ENCODE assay signal across 8 mouse cellular contexts in the genomic region with DNA sequence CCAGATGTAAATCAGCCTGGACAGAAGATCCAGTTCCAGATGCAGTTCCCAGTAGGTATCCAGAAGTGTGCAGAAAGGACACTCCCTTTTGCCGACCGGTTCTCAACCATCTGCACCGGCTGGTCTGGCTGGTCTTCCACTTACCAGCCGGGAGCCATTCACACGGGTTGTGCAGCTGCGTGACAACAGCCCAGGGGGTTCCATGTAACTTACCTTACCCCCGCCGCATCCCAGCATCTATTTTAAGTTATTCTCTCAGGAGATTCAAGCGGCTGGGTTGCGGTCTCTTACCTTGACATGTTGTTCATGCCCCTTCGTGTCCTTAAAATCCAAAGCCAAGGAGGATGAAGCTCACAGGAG. TPM values are rescaled to one million over a fixed set of nuclear protein-coding genes. Genes with fewer than 3 reads are reported as not detected.
DNase-seq lines count a peak whose midpoint lies in the region; ATAC-seq and TF ChIP-seq lines count a peak whose summit lies in the region.
"Had no signal": no experiment of that assay in that cellular context is flagged by ENCODE, and none has a peak within 500 bp of the region (broad histone marks: within the 10 kb centered on the region; RNA-seq: fewer than 3 reads in every experiment).

No protein-coding gene starts in this region.

- no peak overlapping the region for H3K9ac ChIP-seq in ES-Bruce4 (ENCODE audit: low read depth, poor library complexity, severe bottlenecking)
- peak overlapping the region; percentile 47; the same call in 1 of the 2 replicates for H3K9ac ChIP-seq in limb, embryonic 12.5 days (replicated peaks)

- ATAC-seq in limb, embryonic 12.5 days (ENCODE audit: insufficient number of reproducible peaks, insufficient read depth, low FRiP score, low TSS enrichment, low read depth) = no peak
- ATAC-seq in erythroblast, adult 5-6 weeks (replicated peaks; ENCODE audit: low FRiP score, poor library complexity, severe bottlenecking) = no peak

- no peak for TF ChIP-seq CTCF in ES-Bruce4 (IDR thresholded peaks at IDR 0.05; ENCODE audit: low read depth, low read length)

- H3K27me3 ChIP-seq in ES-Bruce4 (ENCODE audit: control insufficient read depth, insufficient read depth, low read length, poor library complexity, severe bottlenecking) = peaks cover 10% of the 10 kb centered on the region
- H3K27me3 ChIP-seq in limb, embryonic 12.5 days = peaks cover 55% of the 10 kb centered on the region

- 1% methylated on average over 11 of the region's 11 CpGs for WGBS in limb, embryonic 12.5 days

- H3K36me3 ChIP-seq in ES-Bruce4 (ENCODE audit: control insufficient read depth, insufficient read depth, low read length, poor library complexity, severe bottlenecking) = no peaks in the 10 kb centered on the region
- no peaks in the 10 kb centered on the region for H3K36me3 ChIP-seq in limb, embryonic 12.5 days

- H3K9me3 ChIP-seq in ES-Bruce4 (replicated peaks; ENCODE audit: control insufficient read depth, insufficient read depth, low read length, poor library complexity, severe bottlenecking) = no peaks in the 10 kb centered on the region
- no peaks in the 10 kb centered on the region for H3K9me3 ChIP-seq in limb, embryonic 12.5 days

- H3K27ac ChIP-seq in ES-Bruce4 (ENCODE audit: insufficient read depth, low read length) = no peak overlapping the region
- H3K27ac ChIP-seq in limb, embryonic 12.5 days = no peak overlapping the region

- H3K4me3 ChIP-seq in ES-Bruce4 (ENCODE audit: low read depth, low read length) = peak overlapping the region; percentile 59
- peak overlapping the region; percentile 56 for H3K4me3 ChIP-seq in limb, embryonic 12.5 days (replicated peaks)

- no peak for TF ChIP-seq EP300 in ES-Bruce4 (IDR thresholded peaks at IDR 0.05; ENCODE audit: insufficient read depth, low read depth, low read length)

- DNase-seq in 3134 (ENCODE audit: extremely low read depth, insufficient read length, low spot score) = peak; percentile 5
- peak; percentile 20 to 24 for DNase-seq in frontal cortex, postnatal 25 days (ENCODE audit: low spot score in 2 of 2)
- DNase-seq in right cerebral cortex, postnatal 10 days (ENCODE audit: low spot score in 2 of 2) = peak; percentile 40 to 48
- DNase-seq in ovary, postnatal 36 days (ENCODE audit: low spot score) = no peak

- TF ChIP-seq POLR2A in ES-Bruce4 (IDR thresholded peaks at IDR 0.05; ENCODE audit: insufficient read depth, low read length) = no peak

- no peaks in the 10 kb centered on the region for H3K4me1 ChIP-seq in ES-Bruce4 (ENCODE audit: control insufficient read depth, insufficient read depth, low read length)
- H3K4me1 ChIP-seq in limb, embryonic 12.5 days (replicated peaks) = peaks cover 18% of the 10 kb centered on the region

- H3K4me2 ChIP-seq in limb, embryonic 12.5 days = peak overlapping the region; percentile 98

RNA-seq across cellular contexts. Expression of a gene that starts 0.8 kb away (rescaled TPM):
- not detected in 2 replicates for polyA plus RNA-seq in ES-Bruce4 (2011; ENCODE audit: insufficient read depth, insufficient read length, low read depth, missing spikeins)
- 1.4 and 1.5 TPM in 2 replicates for polyA plus RNA-seq in limb, embryonic 12.5 days (2016; fragmentation: Nextera tagmentation; extraction: Ambion mirVana)
- total RNA-seq in erythroblast, adult 5-6 weeks (2015; ENCODE audit: low replicate concordance) = not detected in 2 replicates
- 0.28 TPM in 1 of 2 replicates, not detected in the other for total RNA-seq in erythroblast, adult 5-6 weeks (2017; ENCODE audit: low replicate concordance)
- total RNA-seq: liver, adult 2 months had no signal
- polyA plus RNA-seq: liver, adult 2 months had no signal
